Mouse (Mus musculus): ENCODE data around the gene Camta2.
A peak's percentile ranks its signal among the peaks of the same experiment; 100 is the strongest.

GRCm38 (mm10) chr11:70687601-70688199 is at the start of gene Camta2:
- TF ChIP-seq POLR2A (IDR thresholded peaks at IDR 0.05; ENCODE audit: control insufficient read depth, extremely low read depth, insufficient read depth, low read length, poor library complexity), result peak; percentile 59
- peak; percentile 92 for TF ChIP-seq CTCF (IDR thresholded peaks at IDR 0.05; ENCODE audit: borderline replicate concordance, control insufficient read depth, extremely low read depth, insufficient read depth, low read length, poor library complexity)
